13 mouse cellular contexts compared by ENCODE assay signal in genomic region chr7:16821669-16822101, GRCm38 (mm10). TPM values are rescaled to one million over a fixed set of nuclear protein-coding genes. Genes with fewer than 3 reads are reported as not detected.
DNase-seq lines count a peak whose midpoint lies in the region; ATAC-seq and TF ChIP-seq lines count a peak whose summit lies in the region.
"Had no signal": no experiment of that assay in that cellular context is flagged by ENCODE, and none has a peak within 500 bp of the region (broad histone marks: within the 10 kb centered on the region; RNA-seq: fewer than 3 reads in every experiment).

No protein-coding gene starts in this region.

- no peak overlapping the region for H3K9ac ChIP-seq in midbrain, embryonic 16.5 days (ENCODE audit: low read depth, low read length)
- no peak overlapping the region for H3K9ac ChIP-seq in midbrain, embryonic 11.5 days (ENCODE audit: low read length)
- H3K9ac ChIP-seq: midbrain, embryonic 15.5 days had no signal

- H3K27ac ChIP-seq in gastrocnemius, adult 2 months = peak overlapping the region; percentile 1; the same call in 1 of the 2 replicates
- H3K27ac ChIP-seq in midbrain, embryonic 16.5 days (ENCODE audit: low read length) = peak overlapping the region; percentile 19; the same call in 1 of the 2 replicates
- H3K27ac ChIP-seq in midbrain, embryonic 11.5 days (ENCODE audit: low read depth, low read length) = no peak overlapping the region
- peak overlapping the region; percentile 100 for H3K27ac ChIP-seq in layer of hippocampus, adult 2 months
- H3K27ac ChIP-seq: midbrain, embryonic 15.5 days; stomach, postnatal 0 days had no signal

- peaks cover 50% of the 10 kb centered on the region for H3K4me1 ChIP-seq in midbrain, embryonic 16.5 days (ENCODE audit: control insufficient read depth, insufficient read depth, low read length)
- H3K4me1 ChIP-seq in midbrain, embryonic 11.5 days (ENCODE audit: control insufficient read depth, insufficient read depth, low read length) = peaks cover 35% of the 10 kb centered on the region

- H3K9me3 ChIP-seq in midbrain, embryonic 16.5 days (replicated peaks; ENCODE audit: control insufficient read depth, low read length, poor library complexity, severe bottlenecking) = no peaks in the 10 kb centered on the region
- H3K9me3 ChIP-seq in midbrain, embryonic 11.5 days (ENCODE audit: control insufficient read depth, low read length) = no peaks in the 10 kb centered on the region
- H3K9me3 ChIP-seq: midbrain, embryonic 15.5 days had no signal

- no peak overlapping the region for H3K4me3 ChIP-seq in gastrocnemius, adult 2 months
- H3K4me3 ChIP-seq in midbrain, embryonic 16.5 days (ENCODE audit: low read depth, low read length) = no peak overlapping the region
- H3K4me3 ChIP-seq in midbrain, embryonic 11.5 days (ENCODE audit: low read depth, low read length) = no peak overlapping the region
- H3K4me3 ChIP-seq in layer of hippocampus, adult 2 months = peak overlapping the region; percentile 27; the same call in 1 of the 2 replicates
- H3K4me3 ChIP-seq: midbrain, embryonic 15.5 days had no signal

- WGBS in midbrain, embryonic 16.5 days = 73% methylated on average over 4 of the region's 4 CpGs
- 81% methylated on average over 4 of the region's 4 CpGs for WGBS in midbrain, embryonic 11.5 days

- ATAC-seq in midbrain, embryonic 16.5 days = no peak
- no peak for ATAC-seq in midbrain, embryonic 11.5 days (ENCODE audit: low FRiP score)
- ATAC-seq: CD4-positive, CD25-positive, alpha-beta regulatory T cell, adult 4 months; midbrain, embryonic 15.5 days had no signal

- intact Hi-C loops in gastrocnemius, adult 2 months (cut with DNase I) = no loop called here

- DNase-seq in gastrocnemius, adult 2 months = no peak
- no peak for DNase-seq in gastrocnemius, adult 8-10 months (ENCODE audit: low spot score in 2 of 2)
- no peak for DNase-seq in midbrain, embryonic 11.5 days (ENCODE audit: low spot score, missing footprints)
- peak; percentile 71 to 85 for DNase-seq in layer of hippocampus, adult 2 months (ENCODE audit: low spot score in 2 of 2)
- DNase-seq in right cerebral cortex, postnatal 14 days = peak; percentile 59
- no peak for DNase-seq in urinary bladder, adult 18-20 months (ENCODE audit: low spot score in 2 of 2)
- DNase-seq in adrenal gland, postnatal 36 days = no peak
- DNase-seq: gastrocnemius, postnatal 14 days; lung, adult 18-20 months had no signal

- peaks cover 26% of the 10 kb centered on the region for H3K36me3 ChIP-seq in midbrain, embryonic 16.5 days (ENCODE audit: control insufficient read depth, insufficient read depth, low read length)
- peaks cover 6% of the 10 kb centered on the region; the same call in 1 of the 2 replicates for H3K36me3 ChIP-seq in midbrain, embryonic 11.5 days (ENCODE audit: control insufficient read depth, insufficient read depth, low read length)

- no peaks in the 10 kb centered on the region for H3K27me3 ChIP-seq in midbrain, embryonic 16.5 days (ENCODE audit: control insufficient read depth, insufficient read depth, low read depth, low read length)
- no peaks in the 10 kb centered on the region for H3K27me3 ChIP-seq in midbrain, embryonic 11.5 days (ENCODE audit: control insufficient read depth, insufficient read depth, low read length)
- H3K27me3 ChIP-seq: midbrain, embryonic 15.5 days had no signal

- no peak overlapping the region for H3K4me2 ChIP-seq in midbrain, embryonic 16.5 days (ENCODE audit: low read length)
- no peak overlapping the region for H3K4me2 ChIP-seq in midbrain, embryonic 11.5 days
- H3K4me2 ChIP-seq: midbrain, embryonic 15.5 days had no signal

- no peak for TF ChIP-seq CTCF in gastrocnemius, adult 2 months (IDR thresholded peaks at IDR 0.05)
- TF ChIP-seq CTCF in layer of hippocampus, adult 2 months (conservative IDR thresholded peaks at IDR 0.05) = no peak

RNA-seq across cellular contexts. Expression of gene Fkrp, which starts 5.2 kb away (rescaled TPM):
- 10 to 100 TPM; 51.2 to 58.3 TPM for total RNA-seq in gastrocnemius, adult 2 months (2021)
- 10 to 100 TPM; 55.5 to 67.9 (median 62.9) TPM for total RNA-seq in gastrocnemius, adult 8-10 months (2022)
- 52.1 and 53.8 TPM in 2 replicates for polyA plus RNA-seq in midbrain, embryonic 16.5 days (2015; fragmentation: Nextera tagmentation; extraction: Ambion mirVana)
- 24.3 and 25.9 TPM in 2 replicates for polyA plus RNA-seq in midbrain, embryonic 11.5 days (2014; fragmentation: Nextera tagmentation; extraction: Ambion mirVana)
- 10 to 100 TPM; 46.7 to 49.5 TPM for total RNA-seq in layer of hippocampus, adult 2 months (2021)
- total RNA-seq in adrenal gland, postnatal 36 days (2021) = 10 to 100 TPM; 24.8 to 26.8 TPM

RNA-seq across cellular contexts. Expression of gene Strn4, which starts 6.0 kb away (rescaled TPM):
- 10 to 100 TPM; 16.2 to 16.6 TPM for total RNA-seq in gastrocnemius, adult 2 months (2021)
- total RNA-seq in gastrocnemius, adult 8-10 months (2022) = 10 to 100 TPM; 11.0 to 15.6 (median 14.0) TPM
- 185 and 199 TPM in 2 replicates for polyA plus RNA-seq in midbrain, embryonic 16.5 days (2015; fragmentation: Nextera tagmentation; extraction: Ambion mirVana)
- polyA plus RNA-seq in midbrain, embryonic 11.5 days (2014; fragmentation: Nextera tagmentation; extraction: Ambion mirVana) = 111 and 115 TPM in 2 replicates
- total RNA-seq in layer of hippocampus, adult 2 months (2021) = 100 to 1,000 TPM; 286 to 314 TPM
- 10 to 100 TPM; 66.5 to 67.5 TPM for total RNA-seq in adrenal gland, postnatal 36 days (2021)

RNA-seq across cellular contexts. Expression of gene Prkd2, which starts 21.0 kb away (rescaled TPM):
- 1 to 10 TPM; 3.9 to 8.2 TPM for total RNA-seq in gastrocnemius, adult 2 months (2021)
- 1 to 10 TPM; 2.5 to 4.1 (median 3.4) TPM for total RNA-seq in gastrocnemius, adult 8-10 months (2022)
- polyA plus RNA-seq in midbrain, embryonic 16.5 days (2015; fragmentation: Nextera tagmentation; extraction: Ambion mirVana) = 6.0 and 6.9 TPM in 2 replicates
- polyA plus RNA-seq in midbrain, embryonic 11.5 days (2014; fragmentation: Nextera tagmentation; extraction: Ambion mirVana) = 9.2 and 10.3 TPM in 2 replicates
- total RNA-seq in layer of hippocampus, adult 2 months (2021) = 1 to 10 TPM; 6.5 to 7.3 TPM
- 10 to 100 TPM; 16.9 to 17.2 TPM for total RNA-seq in adrenal gland, postnatal 36 days (2021)

RNA-seq across cellular contexts. Expression of gene Slc1a5, which starts 40.5 kb away (rescaled TPM):
- 10 to 100 TPM; 11.0 to 14.6 TPM for total RNA-seq in gastrocnemius, adult 2 months (2021)
- 10 to 100 TPM in 3 of 4 experiments, 1 to 10 TPM in 1; 8.7 to 30.2 (median 14.9) TPM for total RNA-seq in gastrocnemius, adult 8-10 months (2022)
- polyA plus RNA-seq in midbrain, embryonic 16.5 days (2015; fragmentation: Nextera tagmentation; extraction: Ambion mirVana) = 10.1 and 10.7 TPM in 2 replicates
- polyA plus RNA-seq in midbrain, embryonic 11.5 days (2014; fragmentation: Nextera tagmentation; extraction: Ambion mirVana) = 20.7 and 23.2 TPM in 2 replicates
- total RNA-seq in layer of hippocampus, adult 2 months (2021) = 1 to 10 TPM; 3.5 to 4.7 TPM
- total RNA-seq in adrenal gland, postnatal 36 days (2021) = 100 to 1,000 TPM; 118 to 152 TPM

RNA-seq across cellular contexts. Expression of gene Dact3, which starts 53.4 kb away (rescaled TPM):
- 1 to 10 TPM in 1 of 2 experiments, under 1 TPM in 1; 0.99 to 1.7 TPM for total RNA-seq in gastrocnemius, adult 2 months (2021)
- 1 to 10 TPM in 2 of 4 experiments, under 1 TPM in 2; 0.87 to 1.4 (median 1.1) TPM for total RNA-seq in gastrocnemius, adult 8-10 months (2022)
- 2.6 and 3.0 TPM in 2 replicates for polyA plus RNA-seq in midbrain, embryonic 16.5 days (2015; fragmentation: Nextera tagmentation; extraction: Ambion mirVana)
- polyA plus RNA-seq in midbrain, embryonic 11.5 days (2014; fragmentation: Nextera tagmentation; extraction: Ambion mirVana) = 4.8 and 5.3 TPM in 2 replicates
- 100 to 1,000 TPM; 154 to 156 TPM for total RNA-seq in layer of hippocampus, adult 2 months (2021)
- total RNA-seq in adrenal gland, postnatal 36 days (2021) = 1 to 10 TPM; 2.4 to 3.6 TPM
- polyA plus RNA-seq: CD4-positive, CD25-positive, alpha-beta regulatory T cell, adult 4 months had no signal

Comparison
In these comparisons a context has a peak if more than half of its experiments do, and no peak if none do; other contexts are left out.
1. DNase-seq: peak in layer of hippocampus, adult 2 months (2 of 2) and right cerebral cortex, postnatal 14 days (single experiment); none in gastrocnemius, adult 2 months (single experiment), gastrocnemius, adult 8-10 months (0 of 2), midbrain, embryonic 11.5 days (single experiment), urinary bladder, adult 18-20 months (0 of 2) and adrenal gland, postnatal 36 days (0 of 2).
2. RNA of gene Strn4, which starts 6.0 kb away (total RNA-seq): 286 to 314 TPM in layer of hippocampus, adult 2 months; 66.5 to 67.5 TPM in adrenal gland, postnatal 36 days, 16.2 to 16.6 TPM in gastrocnemius, adult 2 months and 11.0 to 15.6 TPM in gastrocnemius, adult 8-10 months; every median in the first group is over 4 times any median in the second.